Mouse (Mus musculus) limb, embryonic 10.5 days (tissue): Measurements from ENCODE around the gene Prkn. TPM values are rescaled to one million over a fixed set of nuclear protein-coding genes. Genes with fewer than 3 reads are reported as not detected.

ENCODE experiments used
- DNase-seq: peaks from one replicate; pipeline ENCODE4 v3.0.0-alpha.2; 2017; ENCODE audit warnings: low spot score
- H3K27ac ChIP-seq: fragments of 300-500 bp; sonication (generic); 2 replicates; pipeline ENCODE4 v1.5.1; 2016; ENCODE audit warnings: mild to moderate bottlenecking
- H3K27me3 ChIP-seq: fragments of 300-500 bp; sonication (generic); 2 replicates; pipeline ENCODE4 v1.6.1; 2016; ENCODE audit warnings: low read depth, mild to moderate bottlenecking; ENCODE audit not compliant: poor library complexity, severe bottlenecking
- H3K36me3 ChIP-seq: fragments of 300-500 bp; sonication (generic); 2 replicates; pipeline ENCODE4 v1.6.1; 2016; ENCODE audit warnings: mild to moderate bottlenecking, moderate library complexity
- H3K4me1 ChIP-seq: fragments of 300-500 bp; sonication (generic); 2 replicates; pipeline ENCODE4 v1.6.1; 2016
- H3K4me3 ChIP-seq: fragments of 300-500 bp; sonication (generic); 2 replicates; pipeline ENCODE4 v1.5.1; 2016; ENCODE audit warnings: mild to moderate bottlenecking, moderate library complexity
- H3K9me3 ChIP-seq: fragments of 300-500 bp; sonication (generic); replicated peaks from 2 replicates; pipeline ENCODE4 v1.6.1; 2016; ENCODE audit warnings: mild to moderate bottlenecking
- WGBS: fragments of 180-500 bp; shearing (Covaris S2); methylation state at CpG from one replicate; pipeline ENCODE4 v1.1.7; 2016; 5-methylcytosine and 5-hydroxymethylcytosine counted together
- polyA plus RNA-seq: library from polyadenylated mRNA; unstranded; fragments of >200 nt; fragmentation: Nextera tagmentation; extraction: Ambion mirVana; gene quantifications from 2 replicates; pipeline ENCODE4 v1.2.1, GENCODE M21; 2016

The Prkn gene
- polyA plus RNA-seq, 1 experiment from 2014 or later: 0.85 TPM

DNA sequence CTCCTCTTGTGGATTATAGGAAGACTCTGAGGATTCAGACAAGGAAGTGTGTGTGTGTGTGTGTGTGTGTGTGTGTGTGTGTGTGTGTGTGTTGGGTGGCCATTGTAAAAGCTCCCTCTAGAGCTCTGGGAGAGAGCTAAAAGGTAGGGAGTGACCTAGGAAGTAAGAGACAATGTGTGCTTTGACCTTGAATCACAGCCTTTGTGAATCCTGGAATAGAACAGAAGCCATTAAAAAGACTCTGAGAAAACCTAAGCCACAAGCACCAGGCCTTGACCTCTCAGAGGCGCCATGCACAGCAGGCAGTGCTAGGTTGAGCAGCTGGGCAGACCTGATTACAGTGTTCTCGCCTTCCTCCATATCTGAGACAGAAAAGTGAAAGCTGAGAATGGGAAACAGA, 1236.6 kb downstream of the Prkn start:
- no peak overlapping the region for H3K27ac ChIP-seq
- H3K27me3 ChIP-seq: no peaks in the 10 kb centered on the region
- WGBS: 83% methylated on average over 2 of the region's 2 CpGs
- no peaks in the 10 kb centered on the region for H3K9me3 ChIP-seq
- no peak for DNase-seq
- H3K36me3 ChIP-seq: no peaks in the 10 kb centered on the region
- H3K4me1 ChIP-seq: 0 out of 2 replicates have a peak, but pooled peaks cover 3% of the 10 kb centered on the region
- H3K4me3 ChIP-seq: no peak overlapping the region

DNA sequence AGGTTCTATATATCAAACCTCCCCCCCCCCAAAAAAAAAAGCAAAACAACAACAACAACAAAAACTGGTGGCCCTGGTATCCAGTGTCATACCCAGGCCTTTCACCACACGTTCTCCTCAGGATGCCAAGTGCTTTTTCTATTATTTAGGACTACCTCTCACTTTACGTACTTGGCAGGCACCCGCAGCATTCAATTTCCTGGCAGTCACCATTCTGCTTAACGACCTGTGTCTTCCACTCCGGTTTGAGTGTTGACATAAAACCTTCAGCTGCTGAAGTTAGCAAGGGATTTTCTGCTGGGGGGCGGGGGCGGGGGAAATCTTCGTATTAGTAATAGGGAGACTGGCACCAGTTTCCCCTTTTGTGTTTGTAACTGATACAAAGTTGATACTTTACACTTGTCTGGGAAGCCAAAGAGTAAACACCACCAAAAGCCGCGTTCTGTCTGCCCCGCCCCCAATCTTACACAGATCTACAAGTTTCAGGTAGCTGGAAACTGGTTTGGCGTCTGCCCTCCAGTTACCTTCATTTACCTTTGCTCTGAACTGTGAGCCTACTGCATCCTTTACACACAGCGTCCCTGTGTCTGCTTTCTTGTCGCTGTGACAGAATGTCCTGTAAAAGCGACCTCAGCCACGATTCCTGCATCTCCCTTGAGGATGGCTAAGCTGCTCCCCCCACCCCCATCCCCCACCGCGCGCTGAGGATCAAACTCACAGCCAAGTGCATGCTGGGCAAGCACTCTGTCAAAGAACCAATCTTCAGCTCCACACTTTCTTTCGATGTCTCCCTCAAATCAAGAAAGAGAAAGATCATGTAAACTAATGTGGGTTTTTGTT, 1240.7 kb downstream of the Prkn start:
- Histone ChIP-seq H3K4me3 (no peak overlapping the region), H3K9me3 (no peaks in the 10 kb centered on the region), H3K27ac (no peak overlapping the region), H3K4me1 (0 out of 2 replicates have a peak, but pooled peaks cover 3% of the 10 kb centered on the region), H3K36me3 (no peaks in the 10 kb centered on the region), H3K27me3 (no peaks in the 10 kb centered on the region)
- no peak for DNase-seq
- WGBS: 48% methylated on average over 20 of the region's 20 CpGs

DNA sequence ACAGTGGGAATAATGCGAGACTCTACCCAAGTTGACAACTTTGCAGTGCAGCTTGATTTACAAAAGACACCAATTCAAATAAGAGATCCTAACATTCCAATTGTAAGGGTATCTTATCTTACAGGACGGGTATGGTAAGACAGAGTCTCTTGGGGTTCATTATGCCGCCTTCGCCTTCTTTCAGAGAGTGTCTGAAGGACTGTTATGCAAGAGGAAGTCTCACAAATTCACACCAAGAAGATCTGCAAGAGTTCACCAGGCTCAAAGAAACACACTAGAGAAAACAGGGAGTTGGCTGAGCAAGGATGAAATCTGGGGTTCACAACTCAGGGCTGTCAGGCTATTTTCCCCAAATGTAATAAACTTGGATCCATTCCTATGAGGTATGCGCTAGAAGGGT, 1242.0 kb downstream of the Prkn start:
- Histone ChIP-seq H3K36me3 (no peaks in the 10 kb centered on the region), H3K4me1 (0 out of 2 replicates have a peak, but pooled peaks cover 3% of the 10 kb centered on the region), H3K4me3 (no peak overlapping the region), H3K27ac (no peak overlapping the region), H3K27me3 (no peaks in the 10 kb centered on the region), H3K9me3 (no peaks in the 10 kb centered on the region)
- DNase-seq: no peak
- 90% methylated on average over 5 of the region's 5 CpGs for WGBS

DNA sequence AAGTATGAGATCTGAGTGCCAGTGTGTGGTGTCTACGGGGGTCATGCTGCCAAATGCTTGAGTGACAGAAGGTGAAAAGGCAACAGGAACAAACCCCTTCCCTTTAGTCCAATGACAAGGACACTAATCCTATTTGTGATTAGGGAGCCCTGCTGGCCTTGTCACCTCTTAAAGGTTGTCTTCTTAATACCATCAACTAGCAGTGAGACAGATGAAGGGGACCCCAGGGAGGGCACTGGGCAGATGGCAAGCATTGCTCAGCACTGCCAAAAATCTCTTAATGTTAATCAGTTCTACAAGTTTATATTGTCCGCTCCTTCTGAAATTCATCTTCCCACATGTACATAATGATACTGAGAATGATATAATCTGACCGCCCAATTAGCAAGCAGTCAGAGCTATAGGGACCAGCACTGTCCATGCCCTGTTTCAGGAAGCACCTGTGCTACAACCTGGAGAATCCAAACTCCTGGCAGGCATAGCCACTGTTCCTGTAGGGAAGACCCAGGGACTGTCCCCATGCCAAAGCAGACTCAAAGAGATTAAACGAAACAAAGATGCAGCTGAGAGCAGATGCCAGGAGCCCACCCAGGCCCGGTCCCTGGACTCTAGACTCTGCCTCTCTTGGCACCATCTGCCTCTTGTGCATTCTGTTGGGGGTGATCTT, 1250.2 kb downstream of the Prkn start:
- H3K27me3 ChIP-seq: no peaks in the 10 kb centered on the region
- no peaks in the 10 kb centered on the region for H3K9me3 ChIP-seq
- DNase-seq: no peak
- H3K36me3 ChIP-seq: no peaks in the 10 kb centered on the region
- H3K4me3 ChIP-seq: no peak overlapping the region
- no peaks in the 10 kb centered on the region for H3K4me1 ChIP-seq
- 76% methylated on average over 5 of the region's 5 CpGs for WGBS
- H3K27ac ChIP-seq: no peak overlapping the region

DNA sequence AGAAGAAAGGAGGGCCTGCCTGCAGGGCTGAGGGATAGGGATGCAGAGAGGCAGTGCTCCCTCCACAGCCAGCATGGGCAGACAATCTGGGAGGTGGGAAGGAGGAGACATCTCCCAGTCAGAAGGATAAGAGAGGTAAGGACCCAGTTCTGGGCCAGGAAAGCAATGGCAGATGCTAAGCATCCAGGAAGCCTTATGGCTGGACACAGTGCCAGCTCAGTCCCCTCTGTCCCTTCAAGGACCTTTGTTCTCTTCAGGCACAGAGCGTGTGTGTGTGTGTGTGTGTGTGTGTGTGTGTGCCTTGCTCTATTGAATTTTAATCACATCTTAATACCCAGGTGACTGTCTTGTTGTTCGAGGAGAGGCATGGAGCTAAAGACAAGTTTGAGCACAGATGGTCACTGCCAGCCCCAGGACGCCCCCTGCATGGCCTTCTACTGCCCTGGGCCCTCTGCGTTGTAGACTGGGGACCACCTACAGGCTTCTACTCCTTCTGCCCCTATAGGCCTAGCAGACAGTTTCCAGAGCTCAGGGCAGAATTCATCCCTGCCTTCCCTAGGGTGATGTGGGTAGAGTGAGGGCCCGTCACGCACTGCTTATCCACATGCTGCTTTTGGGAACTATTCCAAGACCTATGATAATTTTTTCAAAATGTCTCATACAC, 1252.8 kb downstream of the Prkn start:
- 88% methylated on average over 6 of the region's 6 CpGs for WGBS
- H3K27me3 ChIP-seq: no peaks in the 10 kb centered on the region
- H3K36me3 ChIP-seq: no peaks in the 10 kb centered on the region
- no peaks in the 10 kb centered on the region for H3K4me1 ChIP-seq
- no peak overlapping the region for H3K27ac ChIP-seq
- DNase-seq: no peak
- H3K9me3 ChIP-seq: no peaks in the 10 kb centered on the region
- no peak overlapping the region for H3K4me3 ChIP-seq

DNA sequence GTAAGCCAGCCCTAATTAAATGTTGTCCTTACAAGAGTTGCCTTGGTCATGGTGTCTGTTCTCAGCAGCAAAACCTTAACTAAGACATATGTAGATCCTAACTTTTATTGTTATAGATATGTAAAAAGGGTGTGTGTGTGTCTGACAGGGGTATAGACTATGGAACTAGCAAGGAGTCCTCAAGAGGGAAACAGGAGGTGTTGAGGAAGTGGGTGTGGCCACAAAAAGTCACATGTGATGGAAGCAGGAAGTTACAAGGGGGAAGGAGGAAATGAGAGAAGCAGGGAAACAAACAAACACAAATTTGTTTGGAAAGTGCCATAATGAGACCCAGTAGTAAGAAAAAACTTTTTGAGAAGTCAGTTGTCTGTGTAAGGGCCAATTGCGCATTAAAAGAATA, 1253.8 kb downstream of the Prkn start:
- no peaks in the 10 kb centered on the region for H3K4me1 ChIP-seq
- no peaks in the 10 kb centered on the region for H3K27me3 ChIP-seq
- H3K36me3 ChIP-seq: no peaks in the 10 kb centered on the region
- WGBS: 91% methylated on average over 1 of the region's 1 CpGs
- no peak for DNase-seq
- H3K27ac ChIP-seq: no peak overlapping the region
- H3K9me3 ChIP-seq: no peaks in the 10 kb centered on the region
- H3K4me3 ChIP-seq: no peak overlapping the region

DNA sequence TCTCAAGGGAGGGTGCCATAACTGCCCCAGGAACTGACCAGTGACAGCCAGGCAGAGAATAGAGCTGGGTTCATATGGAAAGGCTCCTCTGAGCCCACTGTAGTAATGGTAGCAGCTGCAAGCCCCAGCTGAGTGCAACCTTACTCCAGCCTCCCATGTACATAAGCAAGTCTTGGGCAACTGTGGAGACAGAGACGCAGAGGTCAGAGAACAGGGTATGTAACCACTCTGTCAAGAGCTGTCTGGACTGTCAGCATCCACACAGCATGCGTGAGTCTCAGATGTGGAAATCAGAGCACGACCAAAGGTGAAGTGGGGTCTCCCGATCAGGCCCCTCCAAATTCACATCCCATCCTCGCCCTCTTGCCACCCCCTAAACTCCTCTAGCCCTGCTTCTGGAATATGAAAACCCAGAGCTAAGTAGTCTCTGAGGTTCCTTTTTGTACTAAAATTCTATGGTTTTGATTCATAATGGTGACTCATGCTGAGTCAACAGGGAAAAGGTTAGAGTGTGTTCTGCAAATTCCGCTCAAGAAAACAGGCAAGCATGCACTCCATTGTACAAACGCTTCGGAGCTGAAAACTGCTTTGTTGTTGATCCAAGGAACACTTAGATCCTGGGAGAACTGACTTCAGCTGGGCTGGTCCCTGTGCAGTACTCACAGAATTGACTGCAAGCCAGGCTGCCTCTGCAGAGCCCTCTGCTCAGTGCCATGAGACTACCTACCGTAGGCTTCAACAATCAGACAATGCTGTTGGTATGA, 1254.8 kb downstream of the Prkn start:
- no peaks in the 10 kb centered on the region for H3K9me3 ChIP-seq
- no peak for DNase-seq
- 91% methylated on average over 9 of the region's 9 CpGs for WGBS
- H3K27ac ChIP-seq: no peak overlapping the region
- no peaks in the 10 kb centered on the region for H3K27me3 ChIP-seq
- no peaks in the 10 kb centered on the region for H3K4me1 ChIP-seq
- no peaks in the 10 kb centered on the region for H3K36me3 ChIP-seq
- H3K4me3 ChIP-seq: no peak overlapping the region

DNA sequence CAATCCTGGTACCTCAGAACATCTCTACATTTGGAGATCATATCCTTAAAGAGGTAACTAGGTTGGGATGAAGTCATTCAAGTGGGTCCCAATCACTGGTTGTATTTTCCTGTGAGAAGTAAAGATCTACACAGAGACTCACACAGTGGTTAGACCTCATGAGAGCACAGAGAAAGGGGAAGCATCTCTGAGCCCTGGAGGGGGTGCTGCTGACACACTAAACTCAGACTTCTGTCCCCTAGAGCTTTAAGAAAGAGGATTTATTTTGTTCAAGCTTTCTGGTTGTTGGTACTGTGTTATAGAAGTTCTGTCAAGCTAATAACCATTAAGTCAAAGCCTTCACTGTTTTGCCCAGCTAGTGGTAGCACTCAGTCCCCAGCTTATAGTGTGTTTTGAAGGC, 1259.2 kb downstream of the Prkn start:
- H3K27ac ChIP-seq: no peak overlapping the region
- H3K27me3 ChIP-seq: no peaks in the 10 kb centered on the region
- no peak for DNase-seq
- H3K36me3 ChIP-seq: no peaks in the 10 kb centered on the region
- H3K4me3 ChIP-seq: no peak overlapping the region
- H3K4me1 ChIP-seq: no peaks in the 10 kb centered on the region
- no peaks in the 10 kb centered on the region for H3K9me3 ChIP-seq

DNA sequence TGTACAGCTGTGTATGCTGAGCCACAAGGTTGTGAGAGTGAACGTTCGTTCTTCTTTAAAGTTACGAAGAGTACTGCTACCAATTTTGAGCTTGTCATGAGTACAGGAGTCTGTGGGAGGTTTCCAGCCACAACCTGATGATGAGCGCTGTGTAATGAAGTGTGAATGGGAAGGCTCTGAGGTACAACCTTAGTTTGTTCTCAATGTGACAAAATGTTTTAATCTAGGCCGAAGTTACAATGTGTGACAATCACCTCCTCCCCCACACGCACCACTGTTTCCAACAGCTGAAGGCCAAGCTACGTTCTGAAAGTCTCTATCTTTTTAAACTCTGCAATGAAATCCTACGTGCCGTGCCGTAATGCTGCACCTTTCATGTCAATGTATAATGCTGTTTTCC, 1262.1 kb downstream of the Prkn start:
- Histone ChIP-seq H3K27me3 (no peaks in the 10 kb centered on the region), H3K9me3 (no peaks in the 10 kb centered on the region), H3K36me3 (no peaks in the 10 kb centered on the region), H3K4me1 (no peaks in the 10 kb centered on the region), H3K27ac (no peak overlapping the region), H3K4me3 (no peak overlapping the region)
- no peak for DNase-seq
- WGBS: 95% methylated on average over 10 of the region's 10 CpGs

DNA sequence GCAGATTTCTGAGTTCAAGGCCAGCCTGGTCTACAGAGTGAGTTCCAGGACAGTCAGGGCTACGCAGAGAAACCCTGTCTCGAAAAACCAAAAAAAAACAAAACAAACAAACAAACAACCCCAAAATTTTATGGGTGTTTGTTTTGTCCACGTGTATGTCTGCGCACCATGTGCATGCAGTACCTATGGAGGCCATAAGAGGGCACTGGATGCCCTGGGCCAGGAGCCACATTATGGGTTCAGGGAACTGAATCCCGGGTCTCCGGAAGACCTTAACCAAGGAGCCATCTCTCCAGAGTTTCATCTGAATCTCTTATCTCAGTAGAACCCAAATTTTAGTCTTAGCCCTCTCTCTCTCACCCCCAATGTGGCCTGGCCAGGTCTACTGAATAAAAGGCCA, 1263.6 kb downstream of the Prkn start:
- Histone ChIP-seq H3K27me3 (no peaks in the 10 kb centered on the region), H3K27ac (no peak overlapping the region), H3K36me3 (no peaks in the 10 kb centered on the region), H3K4me3 (no peak overlapping the region), H3K4me1 (no peaks in the 10 kb centered on the region), H3K9me3 (no peaks in the 10 kb centered on the region)
- DNase-seq: no peak
- WGBS: 88% methylated on average over 6 of the region's 6 CpGs

DNA sequence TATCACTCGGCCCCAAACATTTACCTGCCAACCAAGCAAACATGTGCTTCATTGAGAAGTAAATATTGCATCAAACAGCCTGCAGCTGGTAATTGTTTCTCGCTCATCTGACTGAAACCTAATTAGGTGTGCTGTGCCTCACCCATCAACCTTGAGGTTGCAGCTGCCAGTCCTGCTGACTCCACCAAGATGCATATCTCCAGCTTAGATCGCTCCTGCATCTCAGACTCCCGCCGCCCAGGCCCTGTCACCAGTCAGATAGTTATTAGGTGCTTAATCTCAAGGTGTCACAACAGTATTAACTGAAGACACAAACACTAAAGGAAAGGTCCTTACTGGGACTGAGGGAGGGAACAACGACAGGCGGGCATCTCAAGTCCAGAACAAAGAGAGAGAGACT, 1264.1 kb downstream of the Prkn start:
- no peak for DNase-seq
- Histone ChIP-seq H3K27ac (no peak overlapping the region), H3K27me3 (no peaks in the 10 kb centered on the region), H3K36me3 (no peaks in the 10 kb centered on the region), H3K4me3 (no peak overlapping the region), H3K4me1 (no peaks in the 10 kb centered on the region), H3K9me3 (no peaks in the 10 kb centered on the region)
- 80% methylated on average over 7 of the region's 7 CpGs for WGBS

DNA sequence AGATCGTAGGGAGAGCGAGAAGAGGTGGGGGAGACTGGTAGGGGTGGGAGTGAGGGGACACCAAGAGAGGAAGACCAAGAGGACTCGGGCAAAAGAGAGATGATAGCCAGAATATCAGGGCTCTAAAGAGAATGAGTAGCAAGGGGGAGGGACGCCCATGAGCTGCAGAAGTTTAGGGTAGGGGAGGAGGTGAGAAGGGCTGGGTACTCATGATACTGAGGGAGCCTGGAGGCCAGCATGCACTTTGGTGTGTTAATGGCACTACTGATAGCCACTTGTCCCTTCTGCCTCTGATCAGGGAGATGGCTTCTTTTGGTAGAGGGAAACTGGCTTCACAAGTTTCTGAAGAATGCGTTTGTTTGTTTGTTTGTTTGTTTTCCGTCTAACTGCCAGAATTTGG, 1264.5 kb downstream of the Prkn start:
- H3K27ac ChIP-seq: no peak overlapping the region
- DNase-seq: no peak
- no peaks in the 10 kb centered on the region for H3K9me3 ChIP-seq
- H3K36me3 ChIP-seq: no peaks in the 10 kb centered on the region
- 81% methylated on average over 6 of the region's 6 CpGs for WGBS
- no peak overlapping the region for H3K4me3 ChIP-seq
- H3K4me1 ChIP-seq: no peaks in the 10 kb centered on the region
- H3K27me3 ChIP-seq: no peaks in the 10 kb centered on the region

DNA sequence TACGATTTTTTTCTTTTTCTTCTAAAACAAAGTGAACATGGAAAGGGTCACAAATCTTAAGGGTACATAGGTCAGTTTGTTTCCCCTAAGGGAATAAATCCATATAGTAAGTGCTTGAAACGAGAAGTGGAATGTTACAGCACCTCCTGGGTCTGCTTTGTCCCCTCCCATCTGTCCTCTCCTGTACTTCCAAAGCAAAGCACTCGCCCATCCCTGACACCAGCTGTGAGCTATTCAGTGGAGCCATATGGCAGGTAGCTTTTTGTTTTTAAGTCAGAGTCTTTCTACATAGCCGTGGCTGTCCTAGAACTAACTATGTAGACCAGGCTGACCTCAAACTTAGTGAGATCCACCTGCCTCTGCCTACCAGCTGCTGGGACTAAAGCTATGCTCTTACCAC, 1266.1 kb downstream of the Prkn start:
- WGBS: 60% methylated on average over 4 of the region's 4 CpGs

More for the DNA sequence above, 1266.1 kb downstream of the Prkn start:
- H3K9me3 ChIP-seq: no peaks in the 10 kb centered on the region
- no peak overlapping the region for H3K4me3 ChIP-seq
- DNase-seq: no peak
- no peaks in the 10 kb centered on the region for H3K36me3 ChIP-seq
- no peaks in the 10 kb centered on the region for H3K27me3 ChIP-seq
- no peaks in the 10 kb centered on the region for H3K4me1 ChIP-seq
- no peak overlapping the region for H3K27ac ChIP-seq
